Mouse (Mus musculus): ENCODE measurements around the gene Scrn3. TPM values are rescaled to one million over a fixed set of nuclear protein-coding genes. Genes with fewer than 3 reads are reported as not detected.

Gene Scrn3
- polyA plus RNA-seq, 1 experiment from 2014 or later, result 7.2 TPM

DNA sequence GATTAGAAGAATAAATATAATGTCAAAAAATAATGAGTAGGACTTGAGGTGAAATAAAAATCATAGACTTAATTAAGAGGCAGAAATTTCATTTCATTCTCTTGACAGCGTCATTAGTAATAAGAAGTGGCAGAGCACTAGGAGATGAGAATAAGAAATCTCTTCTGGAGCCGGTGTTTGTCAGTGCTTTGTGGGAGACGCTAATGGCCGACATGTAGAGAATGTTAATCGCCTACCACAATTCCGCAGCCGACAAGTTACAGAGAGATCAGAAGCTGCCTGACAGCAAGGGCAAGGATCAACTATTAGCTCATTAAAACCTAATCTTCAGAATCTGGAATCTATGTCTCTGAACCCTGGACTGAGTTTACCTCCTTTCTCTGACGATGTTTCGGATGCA lies 35.4 kb downstream of the Scrn3 start:
- Histone ChIP-seq H3K4me3 (ENCODE audit: low read depth, low read length) (no peak overlapping the region), H3K4me2 (ENCODE audit: low read length) (no peak overlapping the region), H3K27ac (ENCODE audit: low read depth, low read length) (no peak overlapping the region), H3K9me3 (replicated peaks; ENCODE audit: control insufficient read depth, low read length) (no peaks in the 10 kb centered on the region), H3K27me3 (replicated peaks; ENCODE audit: control insufficient read depth, insufficient read depth, low read length) (no peaks in the 10 kb centered on the region), H3K4me1 (ENCODE audit: control insufficient read depth, insufficient read depth, low read length) (peaks cover 14% of the 10 kb centered on the region), H3K9ac (ENCODE audit: low read length) (no peak overlapping the region), H3K36me3 (ENCODE audit: control insufficient read depth, insufficient read depth, low read length) (no peaks in the 10 kb centered on the region)
- ATAC-seq (no peak), DNase-seq (ENCODE audit: low spot score) (peak; percentile 15)
- WGBS, result 57% methylated on average over 9 of the region's 9 CpGs

DNA sequence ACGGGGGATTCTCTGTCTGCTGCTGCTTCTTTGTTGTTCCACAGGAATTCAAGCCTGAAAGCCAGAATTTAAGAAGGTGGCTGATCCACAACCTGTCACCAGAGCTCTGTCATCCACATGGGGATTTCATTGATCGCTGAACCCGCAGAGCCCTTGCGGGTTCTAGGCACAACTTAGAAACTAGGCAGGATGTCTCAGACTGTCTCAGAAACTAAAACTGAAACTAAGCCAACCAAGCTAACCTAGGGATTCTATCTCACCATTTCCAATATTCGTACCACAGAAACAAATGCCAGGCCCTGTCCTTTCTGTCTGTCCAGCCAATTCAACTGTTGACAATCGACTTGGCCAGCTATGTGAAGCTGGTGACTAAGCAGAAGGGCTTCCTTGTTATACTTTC lies 35.8 kb downstream of the Scrn3 start:
- no peak overlapping the region for H3K4me2 ChIP-seq (ENCODE audit: low read length)
- 89% methylated on average over 6 of the region's 6 CpGs for WGBS
- H3K9me3 ChIP-seq (replicated peaks; ENCODE audit: control insufficient read depth, low read length), result no peaks in the 10 kb centered on the region
- H3K4me3 ChIP-seq (ENCODE audit: low read depth, low read length), result no peak overlapping the region
- no peak for DNase-seq (ENCODE audit: low spot score)
- H3K27ac ChIP-seq (ENCODE audit: low read depth, low read length), result no peak overlapping the region
- H3K36me3 ChIP-seq (ENCODE audit: control insufficient read depth, insufficient read depth, low read length), result no peaks in the 10 kb centered on the region
- no peak for ATAC-seq
- no peak overlapping the region for H3K9ac ChIP-seq (ENCODE audit: low read length)
- H3K4me1 ChIP-seq (ENCODE audit: control insufficient read depth, insufficient read depth, low read length), result peaks cover 14% of the 10 kb centered on the region
- H3K27me3 ChIP-seq (replicated peaks; ENCODE audit: control insufficient read depth, insufficient read depth, low read length), result no peaks in the 10 kb centered on the region

- Histone ChIP-seq H3K4me2 (ENCODE audit: low read length) (peak overlapping the region; percentile 40), H3K4me1 (ENCODE audit: control insufficient read depth, insufficient read depth, low read length) (peaks cover 14% of the 10 kb centered on the region), H3K4me3 (ENCODE audit: low read depth, low read length) (no peak overlapping the region), H3K36me3 (ENCODE audit: control insufficient read depth, insufficient read depth, low read length) (0 out of 2 replicates have a peak, but pooled peaks cover 2% of the 10 kb centered on the region), H3K9me3 (replicated peaks; ENCODE audit: control insufficient read depth, low read length) (no peaks in the 10 kb centered on the region), H3K9ac (ENCODE audit: low read length) (no peak overlapping the region), H3K27ac (ENCODE audit: low read depth, low read length) (peak overlapping the region; percentile 65), H3K27me3 (replicated peaks; ENCODE audit: control insufficient read depth, insufficient read depth, low read length) (no peaks in the 10 kb centered on the region)
- DNase-seq (ENCODE audit: low spot score) (peak; percentile 68), ATAC-seq (peak; percentile 72)
- 34% methylated on average over 5 of the region's 5 CpGs for WGBS
Measured at GRCm38 (mm10) chr2:73351496-73351895, 39.1 kb downstream of the Scrn3 start.

DNA sequence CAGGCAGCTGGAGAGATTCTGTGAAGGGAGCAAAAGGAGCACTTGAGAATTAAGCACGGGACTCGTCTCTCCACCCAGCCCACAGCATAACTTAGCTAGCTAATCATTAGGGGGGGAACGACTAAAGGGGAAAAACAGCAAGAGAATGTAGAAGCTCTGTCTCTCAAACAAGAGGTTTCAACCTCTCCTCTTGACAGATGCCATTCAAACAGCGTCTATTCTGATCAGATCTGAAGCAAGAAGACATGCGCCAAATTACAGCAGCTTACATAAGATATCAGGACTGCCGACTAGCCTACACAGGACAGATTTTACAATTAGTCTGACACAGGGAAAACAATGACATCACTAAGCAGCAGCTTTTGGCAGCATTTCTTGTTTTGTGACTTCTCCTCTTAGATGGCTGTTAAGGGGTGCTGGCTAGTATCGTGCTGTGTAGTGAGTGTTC lies 39.5 kb downstream of the Scrn3 start:
- Histone ChIP-seq H3K4me3 (ENCODE audit: low read depth, low read length) (no peak overlapping the region), H3K36me3 (ENCODE audit: control insufficient read depth, insufficient read depth, low read length) (0 out of 2 replicates have a peak, but pooled peaks cover 2% of the 10 kb centered on the region), H3K9ac (ENCODE audit: low read length) (no peak overlapping the region), H3K27me3 (replicated peaks; ENCODE audit: control insufficient read depth, insufficient read depth, low read length) (no peaks in the 10 kb centered on the region), H3K9me3 (replicated peaks; ENCODE audit: control insufficient read depth, low read length) (no peaks in the 10 kb centered on the region), H3K4me2 (ENCODE audit: low read length) (peak overlapping the region; percentile 40), H3K4me1 (ENCODE audit: control insufficient read depth, insufficient read depth, low read length) (peaks cover 10% of the 10 kb centered on the region), H3K27ac (ENCODE audit: low read depth, low read length) (peak overlapping the region; percentile 65)
- ATAC-seq (peak; percentile 87), DNase-seq (ENCODE audit: low spot score) (peak; percentile 88)
- 16% methylated on average over 7 of the region's 7 CpGs for WGBS

DNA sequence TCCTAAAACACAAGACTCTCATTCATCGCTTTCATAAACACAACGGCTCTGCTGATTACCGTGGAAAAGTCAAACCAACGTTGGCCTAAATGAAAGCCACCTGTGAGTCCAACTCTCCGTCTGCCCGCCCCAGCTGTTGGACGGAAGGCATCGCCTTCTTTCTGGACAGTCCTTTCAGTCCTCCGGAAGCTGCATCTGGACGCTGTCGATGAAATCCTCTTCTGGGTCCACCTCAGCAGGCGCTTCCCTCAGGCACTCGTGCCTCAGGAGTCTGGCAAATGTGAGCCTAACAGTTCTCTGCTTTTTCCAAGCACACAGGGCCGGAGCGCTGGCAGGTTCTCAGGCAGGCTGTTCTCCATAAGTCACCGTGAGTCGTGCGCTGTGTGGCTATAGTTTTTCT lies 44.6 kb downstream of the Scrn3 start:
- H3K27ac ChIP-seq (ENCODE audit: low read depth, low read length), result no peak overlapping the region
- 0 out of 2 replicates have a peak, but pooled peaks cover 6% of the 10 kb centered on the region for H3K4me1 ChIP-seq (ENCODE audit: control insufficient read depth, insufficient read depth, low read length)
- WGBS, result 85% methylated on average over 18 of the region's 18 CpGs
- no peak overlapping the region for H3K9ac ChIP-seq (ENCODE audit: low read length)
- DNase-seq (ENCODE audit: low spot score) (no peak), ATAC-seq (no peak)
- no peaks in the 10 kb centered on the region for H3K9me3 ChIP-seq (replicated peaks; ENCODE audit: control insufficient read depth, low read length)
- H3K27me3 ChIP-seq (replicated peaks; ENCODE audit: control insufficient read depth, insufficient read depth, low read length), result no peaks in the 10 kb centered on the region
- H3K4me3 ChIP-seq (ENCODE audit: low read depth, low read length), result no peak overlapping the region
- H3K36me3 ChIP-seq (ENCODE audit: control insufficient read depth, insufficient read depth, low read length), result 0 out of 2 replicates have a peak, but pooled peaks cover 2% of the 10 kb centered on the region
- H3K4me2 ChIP-seq (ENCODE audit: low read length), result no peak overlapping the region

DNA sequence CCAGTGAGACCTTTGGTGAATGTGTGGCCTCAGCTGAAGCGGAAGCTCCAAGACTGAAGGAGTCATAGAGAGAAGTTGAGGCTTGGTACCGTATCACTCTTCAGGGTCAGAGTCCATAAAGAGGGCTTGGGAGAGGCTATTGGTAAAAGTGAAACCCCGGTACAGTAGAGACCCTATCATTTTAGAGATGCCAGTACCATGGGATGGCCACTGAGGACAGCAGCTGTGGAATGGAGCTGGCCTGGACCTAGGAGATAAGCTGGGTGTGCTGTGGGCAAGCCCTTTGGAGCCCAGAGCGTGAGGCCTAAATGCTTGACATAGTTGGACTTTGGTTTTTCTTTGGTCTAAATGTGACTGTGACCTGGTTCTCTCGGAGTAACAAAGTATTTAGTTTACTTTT lies 47.5 kb downstream of the Scrn3 start:
- no peak for ATAC-seq
- Histone ChIP-seq H3K9me3 (replicated peaks; ENCODE audit: control insufficient read depth, low read length) (no peaks in the 10 kb centered on the region), H3K27ac (ENCODE audit: low read depth, low read length) (no peak overlapping the region), H3K4me1 (ENCODE audit: control insufficient read depth, insufficient read depth, low read length) (no peaks in the 10 kb centered on the region), H3K4me2 (ENCODE audit: low read length) (no peak overlapping the region), H3K9ac (ENCODE audit: low read length) (no peak overlapping the region), H3K27me3 (replicated peaks; ENCODE audit: control insufficient read depth, insufficient read depth, low read length) (no peaks in the 10 kb centered on the region), H3K4me3 (ENCODE audit: low read depth, low read length) (no peak overlapping the region), H3K36me3 (ENCODE audit: control insufficient read depth, insufficient read depth, low read length) (0 out of 2 replicates have a peak, but pooled peaks cover 2% of the 10 kb centered on the region)
- no peak for DNase-seq (ENCODE audit: low spot score)
- WGBS, result 95% methylated on average over 5 of the region's 5 CpGs

DNA sequence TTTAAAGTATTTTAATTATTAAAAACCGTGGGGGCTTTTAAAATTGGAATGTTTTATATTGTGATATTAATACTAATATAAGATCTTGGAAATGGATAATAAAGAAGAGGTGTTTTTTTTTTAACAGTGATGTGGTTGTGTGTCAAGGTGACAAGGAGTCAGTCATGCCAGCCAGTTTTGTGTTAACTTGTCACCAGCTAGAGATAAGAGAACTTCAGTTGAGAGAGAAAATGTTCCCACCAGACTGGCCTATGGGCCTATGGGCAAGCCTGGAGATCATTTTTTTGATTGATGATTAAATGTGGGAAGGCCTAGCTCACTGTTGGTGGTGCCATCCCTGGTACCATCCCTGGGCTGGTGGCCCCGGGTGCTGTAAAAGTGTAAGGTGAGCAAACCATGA lies 48.1 kb downstream of the Scrn3 start:
- no peak overlapping the region for H3K4me2 ChIP-seq (ENCODE audit: low read length)
- no peak overlapping the region for H3K27ac ChIP-seq (ENCODE audit: low read depth, low read length)
- no peaks in the 10 kb centered on the region for H3K9me3 ChIP-seq (replicated peaks; ENCODE audit: control insufficient read depth, low read length)
- H3K4me3 ChIP-seq (ENCODE audit: low read depth, low read length), result no peak overlapping the region
- H3K27me3 ChIP-seq (replicated peaks; ENCODE audit: control insufficient read depth, insufficient read depth, low read length), result no peaks in the 10 kb centered on the region
- H3K9ac ChIP-seq (ENCODE audit: low read length), result no peak overlapping the region
- DNase-seq (ENCODE audit: low spot score) (no peak), ATAC-seq (no peak)
- no peaks in the 10 kb centered on the region for H3K4me1 ChIP-seq (ENCODE audit: control insufficient read depth, insufficient read depth, low read length)
- 0 out of 2 replicates have a peak, but pooled peaks cover 2% of the 10 kb centered on the region for H3K36me3 ChIP-seq (ENCODE audit: control insufficient read depth, insufficient read depth, low read length)
- 83% methylated on average over 2 of the region's 2 CpGs for WGBS

DNA sequence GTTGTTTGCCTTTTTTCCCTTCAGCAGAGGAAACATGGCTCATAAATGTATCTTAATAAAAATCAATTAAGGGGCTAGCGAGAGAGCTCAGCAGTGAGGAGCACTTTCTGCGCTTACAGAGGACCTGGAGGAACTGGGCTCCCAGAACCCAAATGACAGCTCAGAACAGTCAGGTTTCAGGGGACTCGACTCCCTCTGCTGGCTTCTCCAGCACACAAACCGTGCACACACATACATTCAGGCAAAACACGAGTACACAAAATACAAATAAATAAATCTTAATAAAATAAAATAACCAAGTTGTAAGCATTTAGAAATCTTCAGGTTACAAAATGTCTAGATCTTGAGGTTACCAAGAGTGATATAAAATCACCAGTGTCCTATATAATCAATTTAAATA lies 51.0 kb downstream of the Scrn3 start:
- no peak for ATAC-seq
- WGBS, result 79% methylated on average over 5 of the region's 5 CpGs
- Histone ChIP-seq H3K27ac (ENCODE audit: low read depth, low read length) (no peak overlapping the region), H3K27me3 (replicated peaks; ENCODE audit: control insufficient read depth, insufficient read depth, low read length) (no peaks in the 10 kb centered on the region), H3K9ac (ENCODE audit: low read length) (no peak overlapping the region), H3K4me3 (ENCODE audit: low read depth, low read length) (no peak overlapping the region), H3K9me3 (replicated peaks; ENCODE audit: control insufficient read depth, low read length) (no peaks in the 10 kb centered on the region), H3K4me1 (ENCODE audit: control insufficient read depth, insufficient read depth, low read length) (no peaks in the 10 kb centered on the region), H3K36me3 (ENCODE audit: control insufficient read depth, insufficient read depth, low read length) (no peaks in the 10 kb centered on the region), H3K4me2 (ENCODE audit: low read length) (no peak overlapping the region)
- no peak for DNase-seq (ENCODE audit: low spot score)

GRCm38 (mm10) chr2:73371530-73372335 lies 59.3 kb downstream of the Scrn3 start:
- DNase-seq (ENCODE audit: low spot score) (no peak), ATAC-seq (no peak)
- no peaks in the 10 kb centered on the region for H3K36me3 ChIP-seq (ENCODE audit: control insufficient read depth, insufficient read depth, low read length)
- 75% methylated on average over 9 of the region's 9 CpGs for WGBS
- no peak overlapping the region for H3K4me2 ChIP-seq (ENCODE audit: low read length)
- no peak overlapping the region for H3K27ac ChIP-seq (ENCODE audit: low read depth, low read length)
- no peaks in the 10 kb centered on the region for H3K27me3 ChIP-seq (replicated peaks; ENCODE audit: control insufficient read depth, insufficient read depth, low read length)
- H3K4me1 ChIP-seq (ENCODE audit: control insufficient read depth, insufficient read depth, low read length), result no peaks in the 10 kb centered on the region
- no peak overlapping the region for H3K4me3 ChIP-seq (ENCODE audit: low read depth, low read length)
- H3K9me3 ChIP-seq (replicated peaks; ENCODE audit: control insufficient read depth, low read length), result no peaks in the 10 kb centered on the region
- H3K9ac ChIP-seq (ENCODE audit: low read length), result no peak overlapping the region

Data from forebrain, embryonic 14.5 days (tissue).